Mouse (Mus musculus) gastrocnemius, adult 2 months (tissue): ENCODE data around the gene Rspo1. TPM values are rescaled to one million over a fixed set of nuclear protein-coding genes. Genes with fewer than 3 reads are reported as not detected.

Experiments
- DNase-seq: peaks from one replicate; pipeline ENCODE4 v3.0.0; 2022
- H3K27ac ChIP-seq: fragments of 200-600 bp; 2 replicates; pipeline ENCODE4 v1.8.1; 2022; ENCODE audit warnings: mild to moderate bottlenecking
- H3K4me3 ChIP-seq: fragments of 200-600 bp; 2 replicates; pipeline ENCODE4 v1.8.1; 2022; ENCODE audit warnings: mild to moderate bottlenecking, moderate library complexity
- CTCF ChIP-seq: fragments of 200-600 bp; IDR thresholded peaks from 2 replicates; pipeline ENCODE4 v1.8.1; 2022; ENCODE audit warnings: antibody characterized with exemption, mild to moderate bottlenecking, moderate library complexity
- intact Hi-C: fragments of 180-260 bp; cut with DNase I; formaldehyde crosslinking; loops from one replicate; pipeline ENCODE4 v1.15.1; 2025
- total RNA-seq, 2 experiments: library from RNA; stranded (reverse); gene quantifications; 2 replicates each; pipeline ENCODE4 v1.2.3; 2021

The Rspo1 gene
- total RNA-seq, 2 experiments from 2014 or later, result 0.26 to 0.59 TPM

DNA sequence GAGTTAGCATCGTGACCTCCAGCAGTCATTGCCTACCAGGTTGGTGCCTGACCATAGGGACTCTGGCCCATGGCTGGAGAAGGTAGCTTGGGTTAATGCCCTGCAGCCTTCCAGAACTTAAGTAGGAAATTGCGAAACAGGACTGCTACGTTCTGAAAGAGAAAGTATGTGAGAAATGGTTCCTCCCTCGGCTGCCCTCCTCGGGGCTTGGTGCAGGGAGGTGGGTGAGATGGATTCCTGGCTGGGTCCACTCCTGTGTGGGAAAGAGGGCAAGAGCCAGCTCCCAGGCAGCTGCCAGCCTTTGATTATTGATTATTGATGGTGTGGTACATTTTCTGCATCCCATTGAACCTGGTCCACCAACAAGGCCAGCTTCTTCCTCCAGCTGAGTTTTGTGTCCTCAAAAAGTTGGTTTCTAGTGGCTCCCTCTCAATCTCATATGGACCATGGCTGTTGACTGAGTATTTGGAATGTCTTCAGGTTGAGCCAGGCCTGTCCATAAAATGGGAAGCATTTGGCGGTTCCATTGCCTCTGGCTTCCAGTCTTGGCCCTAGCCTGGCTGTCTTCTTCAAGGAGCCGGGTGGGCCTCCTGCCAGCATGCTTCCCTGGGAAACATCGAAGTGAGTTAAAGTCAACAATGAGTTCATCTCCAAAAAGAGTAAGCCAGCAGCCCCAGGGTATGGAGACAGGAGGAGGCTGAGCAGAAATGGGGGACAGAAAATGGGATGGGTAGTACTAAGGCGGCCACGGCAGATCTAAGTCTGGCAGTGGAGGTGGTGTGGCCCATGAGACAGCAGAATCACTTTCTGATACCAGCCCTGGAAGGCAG lies 29.8 kb downstream of the Rspo1 start, which contains the start of gene Gnl2:
Gene Gnl2, plus strand, starts transcription at position 780 of the 830 bp plus-strand sequence.
- intact Hi-C loops, result no loop called here
- no peak within 1 kb of the TSS for H3K27ac ChIP-seq
- DNase-seq, result peak; percentile 47
- H3K4me3 ChIP-seq, result no peak within 1 kb of the TSS
- TF ChIP-seq CTCF, result no peak

DNA sequence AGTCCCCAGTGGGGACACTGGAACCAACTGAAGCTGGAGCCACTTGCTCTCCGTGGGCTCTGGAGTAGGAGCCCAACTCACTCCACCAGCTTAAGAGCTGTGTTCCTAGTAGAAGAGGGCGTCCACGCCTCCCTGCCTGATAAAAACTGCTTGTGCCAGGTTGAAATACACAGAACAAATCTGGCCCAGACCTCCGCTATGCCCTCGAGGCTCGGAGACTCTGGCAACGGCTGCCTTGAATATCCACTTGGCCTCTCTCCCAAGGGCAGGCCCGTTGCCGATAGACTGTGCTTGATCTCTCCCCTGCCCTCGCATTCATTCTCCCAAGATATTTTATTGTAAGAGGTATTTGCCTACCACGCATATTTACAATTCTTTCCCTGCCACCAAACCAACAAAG lies 31.2 kb downstream of the Rspo1 start:
- no peak for DNase-seq
- TF ChIP-seq CTCF, result no peak
- H3K4me3 ChIP-seq, result no peak overlapping the region
- no peak overlapping the region for H3K27ac ChIP-seq
- intact Hi-C loops, result no loop called here

DNA sequence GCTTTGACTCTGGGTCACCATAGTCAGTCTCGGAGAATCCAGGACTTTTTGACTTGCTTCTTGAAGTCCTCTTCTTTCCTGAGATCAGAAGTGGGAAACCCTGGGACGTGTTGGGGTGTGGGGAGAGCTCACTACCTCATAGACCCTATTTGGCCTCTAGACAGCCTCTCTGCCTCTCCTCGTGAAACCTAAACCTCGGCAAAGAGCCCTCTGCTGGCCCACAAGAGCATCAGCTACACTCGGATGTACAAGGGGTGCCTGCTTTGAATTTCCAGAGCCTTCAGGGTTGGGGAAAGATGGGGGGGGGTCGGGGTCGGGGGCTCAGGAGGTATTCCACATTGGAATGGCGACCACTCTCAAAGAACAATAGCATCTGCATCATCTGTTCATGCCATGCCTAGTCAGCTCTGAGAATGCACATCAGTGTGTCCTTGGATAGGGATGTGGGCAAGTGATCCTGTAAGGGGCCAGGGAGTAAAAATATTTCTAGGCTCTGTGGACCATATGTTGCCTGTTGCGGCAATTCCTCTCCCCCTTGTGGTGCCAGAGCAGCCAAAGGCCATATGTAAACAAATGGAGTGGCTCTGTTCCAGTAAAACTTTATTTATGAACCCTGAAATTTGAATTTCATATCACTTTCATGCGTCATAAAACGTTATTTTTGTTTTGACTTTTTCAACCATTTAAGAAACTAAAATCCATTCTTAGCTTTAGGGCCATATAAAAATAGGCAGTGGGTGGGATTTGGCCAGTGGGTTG lies 34.7 kb downstream of the Rspo1 start:
- intact Hi-C loops, result no loop called here
- no peak overlapping the region for H3K4me3 ChIP-seq
- 0 out of 2 replicates have a peak, but pooled peaks have one; percentile 3 for TF ChIP-seq CTCF
- no peak overlapping the region for H3K27ac ChIP-seq
- DNase-seq, result no peak

DNA sequence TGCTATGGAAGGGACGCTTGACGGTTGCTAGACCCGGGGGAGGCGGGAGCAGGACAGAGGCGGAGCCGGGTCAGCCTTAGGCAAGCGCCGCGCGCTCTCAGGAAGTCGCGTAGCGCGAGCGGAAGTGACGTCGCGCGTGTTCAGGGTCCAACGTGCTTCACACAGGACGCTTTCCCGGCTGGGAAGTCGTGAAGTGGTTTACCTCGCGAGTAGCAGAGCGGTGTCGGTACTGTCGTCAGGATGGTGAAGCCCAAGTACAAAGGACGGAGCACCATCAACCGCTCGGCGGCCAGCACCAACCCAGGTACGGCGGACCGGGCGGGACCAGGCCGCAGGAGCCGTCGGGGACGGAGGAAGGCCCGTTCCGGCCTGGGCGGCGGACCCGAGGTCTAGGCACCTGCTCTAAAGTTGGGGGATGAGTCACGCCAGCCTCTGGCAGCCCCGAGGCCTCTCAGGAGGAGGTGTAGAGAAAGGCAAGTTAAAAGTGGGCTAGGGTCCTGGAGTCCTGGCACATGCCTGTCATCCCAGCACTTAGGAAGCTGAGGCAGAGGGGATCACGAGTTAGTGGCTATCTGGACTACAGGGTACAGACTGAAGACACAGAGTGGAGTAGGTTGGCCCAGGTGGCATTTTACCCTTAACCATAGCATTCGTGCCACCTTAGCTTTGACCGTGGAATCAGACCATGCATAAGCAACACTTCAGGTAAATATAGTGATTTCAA lies 43.8 kb downstream of the Rspo1 start:
- H3K27ac ChIP-seq, result peak overlapping the region; percentile 87
- intact Hi-C loops, result loop anchor here (2.0 kb wide), 1 partner anchor 37 kb away; the partner anchor contains the start of gene Snip1
- H3K4me3 ChIP-seq, result peak overlapping the region; percentile 96
- no peak for TF ChIP-seq CTCF
- DNase-seq, result peak; percentile 97

DNA sequence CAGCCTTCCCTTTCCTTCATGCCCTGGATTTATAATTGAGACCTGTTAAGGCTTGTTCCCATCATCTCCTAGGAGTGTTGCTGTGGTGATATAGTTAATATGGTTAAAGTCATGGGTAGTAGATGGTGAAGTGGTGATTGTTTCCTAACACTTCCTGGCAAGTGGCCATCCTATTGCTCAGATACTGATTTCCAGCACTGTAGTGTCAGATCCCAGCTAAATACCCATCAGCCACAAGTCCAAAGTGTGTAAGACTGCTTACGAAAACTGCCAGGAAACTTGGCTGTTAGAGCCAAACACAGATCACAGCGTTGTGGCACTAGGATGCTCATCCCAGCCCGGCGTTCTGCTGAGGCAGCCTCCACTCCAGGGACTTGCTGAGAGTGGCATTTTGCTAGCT lies 48.1 kb downstream of the Rspo1 start:
- H3K27ac ChIP-seq, result no peak overlapping the region
- DNase-seq, result no peak
- no peak for TF ChIP-seq CTCF
- intact Hi-C loops, result no loop called here
- no peak overlapping the region for H3K4me3 ChIP-seq

DNA sequence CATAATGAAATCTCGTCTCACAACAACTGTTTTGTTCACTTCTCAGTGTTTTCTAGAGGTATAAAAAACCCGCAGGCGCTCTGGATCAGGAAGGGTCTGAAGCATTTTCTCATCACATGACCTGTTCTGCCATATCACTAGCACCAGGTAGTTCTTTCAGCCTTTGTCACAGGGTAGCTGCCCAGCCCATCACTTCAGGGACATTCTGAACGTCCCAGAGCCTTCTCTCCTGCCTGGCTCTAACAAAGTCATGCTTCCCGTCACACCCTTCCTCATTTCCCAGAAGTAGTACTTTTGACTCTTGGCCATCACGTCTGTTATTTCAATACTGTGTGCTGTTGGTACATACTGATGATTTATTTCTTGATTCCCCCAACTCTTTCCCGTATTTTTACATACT lies 58.2 kb downstream of the Rspo1 start:
- intact Hi-C loops, result no loop called here
- no peak overlapping the region for H3K4me3 ChIP-seq
- H3K27ac ChIP-seq, result peak overlapping the region; percentile 56
- DNase-seq, result no peak
- no peak for TF ChIP-seq CTCF

DNA sequence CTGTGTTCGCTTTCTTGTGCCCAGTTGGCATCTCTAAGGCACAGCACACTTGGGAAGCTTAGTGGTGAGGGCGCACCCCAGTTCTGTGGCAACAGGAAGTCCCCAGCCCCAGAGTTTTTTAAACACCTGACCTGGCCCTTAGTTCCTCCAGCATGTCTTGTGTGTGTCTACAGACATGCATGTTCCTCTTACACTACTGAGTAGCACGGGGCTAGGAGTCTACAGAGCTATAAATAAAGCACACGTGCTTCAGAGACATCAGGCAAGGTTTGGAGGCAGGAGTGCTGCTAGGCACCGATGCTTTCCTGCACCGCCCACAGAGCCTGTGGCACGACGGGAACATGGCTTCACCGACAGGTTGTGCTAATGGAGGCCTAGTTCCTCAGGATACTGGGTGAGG lies 69.2 kb downstream of the Rspo1 start:
- TF ChIP-seq CTCF, result no peak
- no peak overlapping the region for H3K27ac ChIP-seq
- no peak for DNase-seq
- intact Hi-C loops, result no loop called here
- H3K4me3 ChIP-seq, result no peak overlapping the region

DNA sequence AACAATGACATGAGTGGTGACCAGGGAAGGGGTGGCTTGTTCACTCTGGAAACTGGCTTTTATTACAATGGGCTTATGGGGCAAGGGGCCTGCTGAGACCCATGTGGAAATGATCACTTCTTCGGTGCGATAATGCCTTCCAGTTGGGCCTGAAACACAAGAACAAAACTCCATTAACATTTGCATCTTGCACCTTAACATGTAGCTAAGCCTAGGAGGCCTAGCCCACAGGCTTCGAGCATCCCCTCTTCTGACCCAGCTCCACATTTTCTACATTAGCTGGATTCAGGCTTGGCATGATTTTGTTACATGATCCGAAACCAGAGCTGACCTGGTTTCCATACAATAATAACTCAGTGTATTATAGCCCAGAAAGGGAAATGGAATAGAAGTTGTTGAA lies 70.2 kb downstream of the Rspo1 start:
- intact Hi-C loops, result no loop called here
- TF ChIP-seq CTCF, result no peak
- H3K27ac ChIP-seq, result no peak overlapping the region

DNA sequence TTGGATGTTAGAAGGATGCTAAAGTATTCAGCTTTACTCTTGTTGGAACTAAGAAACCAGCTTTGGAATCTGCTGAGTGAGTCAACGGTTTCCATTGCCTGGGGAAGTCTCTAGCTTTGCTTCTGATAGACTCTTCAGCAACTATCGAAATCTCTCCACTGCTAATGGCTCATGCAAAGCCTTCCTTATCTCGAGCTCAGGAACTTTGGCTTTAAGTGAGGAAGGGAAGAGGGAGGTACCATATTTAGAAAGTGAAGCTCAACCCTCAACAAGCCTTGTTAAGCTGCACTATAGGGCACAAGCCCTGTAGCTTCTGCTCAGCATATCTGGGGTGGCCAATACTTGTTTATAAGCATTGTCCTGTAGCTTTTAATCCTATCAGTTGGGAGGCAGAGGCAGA lies 71.0 kb downstream of the Rspo1 start:
- intact Hi-C loops, result no loop called here
- no peak overlapping the region for H3K4me3 ChIP-seq
- no peak for DNase-seq
- no peak for TF ChIP-seq CTCF
- H3K27ac ChIP-seq, result no peak overlapping the region

More for the DNA sequence above, 70.2 kb downstream of the Rspo1 start:
- no peak overlapping the region for H3K4me3 ChIP-seq
- DNase-seq, result no peak

DNA sequence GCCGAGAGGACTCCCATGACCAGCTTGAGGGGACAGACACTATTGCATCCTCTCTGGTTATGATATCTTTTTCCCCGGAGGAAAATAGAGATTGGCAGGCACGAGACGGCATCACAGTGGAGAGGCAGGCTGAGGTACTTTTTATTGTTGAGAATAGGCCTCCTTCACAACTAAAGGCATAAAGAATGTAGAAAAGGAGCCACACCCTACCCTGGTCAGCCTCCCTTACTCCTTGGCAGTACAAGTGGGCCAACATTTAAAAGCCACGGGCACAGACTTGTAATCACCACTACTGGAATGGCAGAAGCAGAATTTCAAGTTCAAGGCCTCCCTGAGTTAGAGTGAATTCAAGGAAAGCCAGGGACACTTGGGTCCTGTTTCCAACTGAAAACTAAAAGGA lies 71.8 kb downstream of the Rspo1 start:
- no peak for DNase-seq
- TF ChIP-seq CTCF, result no peak
- Histone ChIP-seq H3K27ac (no peak overlapping the region), H3K4me3 (no peak overlapping the region)
- intact Hi-C loops, result no loop called here

Other genes with a start within 250 kb of the Rspo1 start
- 10 to 100 TPM in 1 of 2 experiments, 1 to 10 TPM in 1; 8.9 to 10.6 TPM for gene Inpp5b, start 244.6 kb upstream of the Rspo1 start, total RNA-seq
- 10 to 100 TPM; 11.9 to 15.7 TPM for gene Mtf1, start 184.3 kb upstream of the Rspo1 start, total RNA-seq
- gene Yrdc, start 135.8 kb upstream of the Rspo1 start, total RNA-seq, result 10 to 100 TPM in 1 of 2 experiments, 1 to 10 TPM in 1; 9.4 to 11.4 TPM
- gene 1110065P20Rik, start 135.2 kb upstream of the Rspo1 start, total RNA-seq, result 10 to 100 TPM; 18.4 to 23.0 TPM
- gene Maneal, start 124.3 kb upstream of the Rspo1 start, total RNA-seq, result under 1 TPM; 0.31 to 0.46 TPM
- not detected for gene Epha10, start 105.5 kb upstream of the Rspo1 start, total RNA-seq
- 1 to 10 TPM; 8.6 to 9.4 TPM for gene 9930104L06Rik, start 49.4 kb upstream of the Rspo1 start, total RNA-seq
- under 1 TPM; 0.28 to 0.38 TPM for gene Cdca8, start 47.1 kb upstream of the Rspo1 start, total RNA-seq
- gene Gnl2, start 30.2 kb downstream of the Rspo1 start, total RNA-seq, result 10 to 100 TPM; 29.3 to 31.9 TPM
- gene Dnali1, start 79.3 kb downstream of the Rspo1 start, total RNA-seq, result not detected
- gene Snip1, start 80.2 kb downstream of the Rspo1 start, total RNA-seq, result 1 to 10 TPM; 4.5 to 6.1 TPM
- gene Meaf6, start 98.7 kb downstream of the Rspo1 start, total RNA-seq, result 10 to 100 TPM; 12.0 to 13.5 TPM
- gene Zc3h12a, start 141.4 kb downstream of the Rspo1 start, total RNA-seq, result 1 to 10 TPM; 2.6 TPM